Mouse (Mus musculus): Measurements from ENCODE around the gene Cdc42se2.

Cdc42se2 gene

DNA sequence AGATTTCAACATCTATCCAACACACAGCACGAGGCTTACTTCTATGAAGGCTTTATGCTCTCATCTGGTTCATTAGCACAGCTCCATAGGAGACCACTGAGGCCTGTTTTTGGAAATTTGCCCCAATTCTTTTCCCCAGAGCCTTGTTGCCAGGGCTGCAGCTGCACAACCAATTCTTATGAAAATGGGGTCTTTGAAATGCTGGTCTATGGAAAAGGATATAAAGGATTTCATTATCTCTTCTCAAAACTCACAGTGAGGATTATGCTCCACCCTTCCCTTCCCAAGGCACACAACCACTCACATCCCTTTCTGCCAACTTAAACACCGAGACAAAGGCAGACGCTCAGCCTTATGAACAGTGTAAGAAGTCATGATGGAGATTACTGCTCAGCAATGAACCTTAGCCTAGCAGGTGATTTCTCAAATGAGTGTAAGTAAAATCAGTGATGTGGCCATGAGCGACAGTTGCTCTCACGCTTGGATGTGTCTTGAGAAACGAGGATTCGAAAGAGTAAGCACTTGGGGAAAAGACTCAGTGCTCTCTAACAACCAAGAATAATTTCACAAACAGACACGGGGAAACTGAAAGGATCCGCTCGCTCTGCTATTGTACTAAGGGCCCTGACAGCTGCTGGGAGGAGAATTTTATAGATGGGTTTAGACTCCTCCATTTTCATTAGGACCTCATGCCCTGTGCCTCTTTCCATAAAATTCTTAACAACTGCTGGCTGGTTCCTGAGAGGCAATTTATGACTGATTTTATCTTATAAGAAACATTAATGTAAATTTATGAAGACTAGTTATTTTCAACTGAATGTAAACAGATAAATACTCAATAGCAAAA, 33.0 kb downstream of the Cdc42se2 start:
- DNase-seq = peak; percentile 19

DNA sequence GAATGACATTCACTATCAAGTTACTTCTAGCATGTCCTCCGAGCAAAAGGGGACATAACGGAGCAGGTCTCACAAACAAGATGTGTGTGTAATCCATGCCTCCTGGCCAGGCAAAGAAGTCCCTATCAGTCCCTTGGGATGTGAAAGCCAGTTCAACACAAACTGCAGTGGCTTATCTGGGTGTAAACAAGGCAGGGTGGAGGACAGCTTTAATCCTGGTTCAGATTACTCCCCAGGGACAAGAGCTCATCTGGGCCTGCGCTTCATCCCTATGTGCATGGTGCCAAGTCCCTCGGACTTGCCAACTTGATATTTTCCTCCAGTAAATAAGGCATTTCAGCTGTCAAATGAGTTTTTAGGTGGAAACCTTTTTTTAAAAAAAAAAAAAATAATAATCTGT, 36.0 kb downstream of the Cdc42se2 start:
- no peak for DNase-seq

DNA sequence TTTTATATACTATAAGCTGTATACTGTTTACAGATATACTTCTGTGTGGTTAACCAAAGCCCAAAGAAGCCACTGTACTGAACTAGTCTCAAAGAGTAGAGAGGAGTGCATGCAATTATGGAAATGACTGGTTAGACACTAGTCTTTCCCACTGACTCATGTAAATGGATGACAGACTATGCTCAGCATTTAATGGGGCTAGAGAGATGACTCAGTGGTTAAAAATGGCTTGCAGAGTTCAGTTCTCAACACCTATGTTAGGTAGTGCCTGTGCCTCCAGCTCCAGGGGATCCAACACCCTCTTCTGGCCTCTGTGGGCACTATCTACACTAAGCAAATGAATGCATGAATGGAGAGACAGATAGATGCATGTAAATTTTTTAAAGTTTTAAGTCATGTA, 38.6 kb downstream of the Cdc42se2 start:
- DNase-seq = peak; percentile 17

DNA sequence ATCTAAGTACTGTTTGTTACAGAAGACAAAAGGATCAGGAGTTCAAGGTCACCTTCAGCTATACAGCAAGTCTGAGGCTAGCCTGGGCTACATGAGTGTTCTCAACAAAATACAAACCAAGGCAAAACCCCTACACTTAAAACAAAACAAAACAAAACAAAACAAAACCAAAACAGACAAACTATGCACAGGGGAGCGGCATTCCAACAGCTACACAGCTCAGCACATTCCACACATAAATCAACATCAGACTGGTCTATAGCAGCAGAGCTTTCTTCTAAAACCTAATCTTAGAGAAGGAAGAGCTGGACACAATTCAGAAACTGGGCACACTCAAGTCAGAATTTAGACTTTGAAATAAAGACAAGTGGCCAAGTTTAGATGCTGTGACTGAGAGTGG, 43.2 kb downstream of the Cdc42se2 start:
- DNase-seq = no peak

DNA sequence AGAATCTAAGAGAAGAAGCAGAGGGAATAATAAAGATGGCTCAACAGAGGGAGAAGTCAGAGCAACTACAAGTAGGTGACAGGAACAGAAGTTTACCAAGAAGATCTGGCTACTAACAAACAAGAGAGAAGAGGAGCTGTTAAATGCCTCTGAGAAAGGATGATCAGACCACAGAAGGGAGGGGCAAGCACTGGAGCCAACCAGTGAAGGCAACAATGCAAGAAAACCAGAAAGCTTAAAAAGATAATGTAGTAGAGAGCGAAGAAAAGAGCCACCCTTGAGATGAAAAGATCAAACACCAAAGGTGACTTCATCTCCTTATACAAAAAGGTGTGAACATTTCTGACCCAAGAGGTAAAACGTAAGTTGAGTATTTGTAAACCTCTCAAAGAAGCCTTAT, 46.1 kb downstream of the Cdc42se2 start:
- no peak for DNase-seq

DNA sequence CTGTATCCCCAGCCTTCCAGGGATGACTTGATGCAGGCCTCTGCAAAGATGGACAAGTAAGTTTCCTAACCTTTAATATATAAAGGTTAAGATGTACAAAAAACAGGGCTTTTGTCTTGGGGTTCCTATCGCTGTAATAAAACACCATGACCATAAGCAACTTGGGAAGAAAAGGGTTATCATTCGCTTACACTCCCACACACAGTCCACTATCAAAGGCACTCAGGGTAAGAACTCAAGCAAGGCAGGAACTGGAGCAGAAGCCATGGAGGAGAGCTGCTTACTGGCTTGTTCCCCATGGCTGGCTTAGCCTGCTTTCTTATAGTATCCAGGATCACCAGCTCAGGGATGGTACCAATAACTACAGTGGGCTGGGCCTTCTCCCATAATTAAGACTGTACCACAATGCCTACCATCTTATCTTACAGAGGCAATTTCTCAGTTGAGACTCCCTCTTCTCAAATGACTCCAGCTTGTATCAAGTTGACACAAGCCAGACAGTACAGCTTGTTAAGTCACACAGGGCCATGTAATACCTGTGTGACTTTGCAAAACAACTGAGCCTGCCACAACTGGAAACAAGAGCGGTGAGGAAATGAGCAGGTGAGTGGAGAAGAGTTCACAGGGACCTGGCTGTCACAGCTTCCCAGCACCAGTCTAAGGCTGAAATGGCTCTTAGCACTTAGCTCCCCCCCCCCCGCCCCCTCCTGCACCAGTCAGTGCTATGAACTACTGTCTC, 48.3 kb downstream of the Cdc42se2 start:
- no peak for DNase-seq

DNA sequence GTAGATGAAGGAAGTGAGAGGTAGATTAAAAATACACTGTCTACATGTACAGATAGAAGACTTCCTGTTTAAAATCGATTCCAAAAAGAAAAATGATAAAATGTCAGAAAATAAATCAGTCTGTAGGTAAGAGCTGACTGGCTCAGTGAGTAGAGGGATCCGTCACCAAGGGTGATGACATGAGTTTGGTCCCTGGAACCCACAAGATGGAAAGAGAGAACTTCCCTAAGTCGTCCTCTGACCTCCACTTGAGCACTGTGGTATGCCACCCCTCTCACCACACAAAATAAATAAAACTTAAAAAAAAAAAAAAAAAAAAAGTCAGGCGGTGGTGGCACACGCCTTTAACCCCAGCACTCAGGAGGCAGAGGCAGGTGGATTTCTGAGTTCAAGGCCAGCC, 50.6 kb downstream of the Cdc42se2 start:
- no peak for DNase-seq

DNA sequence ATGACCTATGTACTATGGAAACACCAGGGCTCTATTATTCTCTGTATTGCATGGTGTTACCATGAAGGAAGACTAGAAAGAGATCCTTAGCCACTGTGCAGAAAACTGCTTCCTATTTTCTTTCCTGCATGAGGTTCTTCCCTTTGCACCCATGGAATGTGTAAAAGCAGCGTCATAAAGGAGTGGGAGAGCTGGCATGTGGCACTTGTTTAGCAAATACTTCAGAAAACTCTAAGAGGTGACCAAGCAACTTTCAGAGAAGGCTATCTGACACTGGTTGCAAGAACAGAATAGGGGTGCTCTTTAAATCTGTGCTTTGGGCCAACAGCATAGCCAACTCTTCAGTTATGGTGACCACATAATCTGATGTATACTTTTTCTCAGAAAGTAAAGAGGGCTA, 52.4 kb downstream of the Cdc42se2 start:
- no peak for DNase-seq

DNA sequence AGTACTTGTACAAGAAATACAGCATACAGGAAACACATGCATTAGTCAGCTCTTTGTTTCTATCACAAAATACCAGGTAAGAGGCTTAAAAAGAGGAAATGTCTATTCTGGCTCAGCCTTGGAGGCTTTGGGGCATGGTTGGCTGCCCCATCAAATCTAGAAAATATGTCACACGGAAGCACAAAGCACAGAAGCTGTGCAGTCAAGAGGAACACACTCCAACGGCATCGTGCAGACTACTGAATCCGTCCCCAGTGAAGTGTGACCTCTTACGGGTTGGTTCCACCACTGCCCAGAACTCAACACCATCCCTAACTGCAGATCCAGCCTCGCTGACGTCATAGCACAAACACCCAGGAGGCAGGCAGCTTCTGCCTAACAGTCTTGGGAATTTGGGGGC, 53.9 kb downstream of the Cdc42se2 start:
- DNase-seq = no peak

DNA sequence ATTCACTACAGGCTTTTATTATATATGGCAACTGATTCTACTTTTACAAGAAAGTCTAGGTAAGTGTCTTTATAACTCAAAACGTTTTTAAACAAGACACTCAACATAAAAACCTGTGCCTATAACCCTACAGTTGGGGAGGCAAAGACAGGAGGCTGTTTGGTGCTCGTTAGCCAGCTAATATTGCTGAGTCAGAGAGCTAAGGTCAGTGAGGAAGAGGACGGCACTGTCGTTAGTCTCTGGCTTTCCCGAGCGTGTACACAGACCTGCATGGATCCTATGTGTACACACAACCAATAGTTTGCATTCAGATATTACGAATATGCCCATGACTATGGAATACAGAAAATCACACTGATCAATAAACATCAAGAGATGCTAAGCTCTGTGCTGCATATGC, 56.1 kb downstream of the Cdc42se2 start:
- no peak for DNase-seq

DNA sequence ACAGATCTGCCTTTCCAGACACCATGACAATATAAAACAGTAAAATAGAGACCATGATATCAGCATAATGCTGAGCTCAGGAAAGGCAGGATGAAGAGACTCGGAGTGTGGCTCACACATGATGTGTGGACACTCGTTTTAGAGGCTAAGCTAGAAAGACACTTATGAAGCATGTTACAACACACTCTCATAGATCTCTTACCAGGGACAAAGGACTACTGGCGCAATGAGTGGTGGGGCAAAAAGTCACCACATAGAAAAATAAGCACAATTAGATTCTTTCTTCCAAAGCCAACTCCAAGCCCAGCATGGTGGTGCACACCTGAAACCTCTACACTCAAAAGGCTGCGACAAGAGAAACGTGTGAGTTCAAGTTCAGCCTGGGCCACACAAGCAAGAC, 56.5 kb downstream of the Cdc42se2 start:
- no peak for DNase-seq

DNA sequence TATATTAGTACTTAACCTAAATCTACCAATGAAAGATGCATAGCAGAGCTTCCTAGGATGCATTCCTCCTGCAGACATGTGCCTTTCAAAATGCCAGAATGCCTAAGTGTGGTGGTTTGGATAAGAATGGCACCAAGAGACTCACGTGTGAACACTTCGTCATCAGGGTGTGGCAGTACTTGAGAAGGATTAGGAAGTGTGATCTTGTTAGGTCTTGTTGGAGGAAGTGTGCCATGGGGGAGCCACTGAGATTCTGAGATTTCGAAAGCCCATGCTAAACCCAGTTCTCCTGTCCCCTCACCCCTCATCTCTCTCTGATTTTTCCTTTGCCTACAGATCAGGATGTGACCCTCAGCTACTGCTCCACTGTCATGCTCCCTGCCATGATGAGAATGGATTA, 58.2 kb downstream of the Cdc42se2 start:
- no peak for DNase-seq

DNA sequence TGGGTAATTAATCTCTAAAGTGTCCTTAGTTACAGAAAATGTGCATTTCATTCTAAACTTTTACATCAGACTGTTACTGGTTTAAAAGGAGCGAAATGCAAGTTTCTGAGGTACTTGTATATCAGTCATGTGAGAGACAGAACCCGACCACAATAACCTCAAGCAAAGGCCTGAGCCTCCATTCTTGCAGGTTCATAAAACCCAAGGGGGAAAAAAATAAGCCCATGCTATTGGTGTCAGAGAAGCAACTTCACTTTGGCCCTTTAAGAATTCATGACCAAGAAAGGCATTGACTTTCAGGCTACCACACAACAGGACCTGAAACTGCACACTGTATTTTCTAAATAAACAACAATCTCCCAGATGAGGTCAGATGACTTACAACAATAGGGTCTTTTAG, 59.1 kb downstream of the Cdc42se2 start:
- no peak for DNase-seq

DNA sequence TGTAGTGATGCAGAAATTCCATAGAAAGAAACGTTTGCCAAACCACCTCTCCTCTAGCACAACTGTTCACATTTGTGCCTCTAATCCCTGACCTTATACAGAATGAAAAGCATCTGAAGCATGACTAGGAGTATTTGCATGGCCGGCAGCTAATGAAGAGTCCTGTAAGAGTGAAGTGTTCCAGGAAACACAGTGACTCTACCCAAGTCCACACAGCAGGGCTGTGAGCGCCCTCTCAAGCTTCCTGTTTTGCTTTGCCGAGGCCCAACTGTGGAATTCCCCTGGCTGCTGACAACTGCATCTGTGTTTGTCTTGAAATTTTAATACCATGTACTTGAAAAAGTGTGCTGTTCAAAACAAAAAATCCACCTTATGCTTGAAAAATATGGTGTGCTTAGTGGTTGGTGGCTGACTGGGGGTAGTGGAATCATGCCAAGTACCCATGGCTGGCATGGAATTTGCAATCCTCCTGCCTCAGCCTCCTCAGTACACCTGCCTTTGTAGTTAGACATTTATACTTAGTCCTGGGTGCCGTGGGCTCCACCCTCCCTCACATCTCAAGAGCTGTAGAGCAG, 60.1 kb downstream of the Cdc42se2 start:
- DNase-seq = peak; percentile 17

DNA sequence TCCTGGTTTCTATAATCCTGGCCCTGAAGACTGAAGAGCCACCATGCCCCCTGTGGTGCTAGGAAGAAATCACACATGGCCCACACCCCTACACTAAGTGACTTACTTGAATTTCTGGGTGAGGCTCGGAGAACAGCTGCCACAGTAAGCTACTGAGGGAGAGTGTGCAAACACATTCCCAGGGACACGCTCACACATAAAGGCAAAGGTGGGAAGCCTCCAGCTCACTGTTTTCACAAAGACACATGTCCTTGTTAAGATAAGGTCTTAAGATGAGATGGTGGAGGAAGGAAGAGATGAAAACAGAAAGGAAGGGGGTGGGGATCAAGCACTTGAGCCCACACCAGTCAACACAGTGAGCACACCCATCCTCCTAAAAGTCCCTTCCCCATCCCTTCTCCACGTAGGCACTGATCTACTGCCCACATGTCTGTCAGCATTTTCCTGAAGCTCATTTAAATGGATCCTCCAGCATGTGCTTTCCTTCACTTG, 60.9 kb downstream of the Cdc42se2 start:
- DNase-seq = peak; percentile 47

DNA sequence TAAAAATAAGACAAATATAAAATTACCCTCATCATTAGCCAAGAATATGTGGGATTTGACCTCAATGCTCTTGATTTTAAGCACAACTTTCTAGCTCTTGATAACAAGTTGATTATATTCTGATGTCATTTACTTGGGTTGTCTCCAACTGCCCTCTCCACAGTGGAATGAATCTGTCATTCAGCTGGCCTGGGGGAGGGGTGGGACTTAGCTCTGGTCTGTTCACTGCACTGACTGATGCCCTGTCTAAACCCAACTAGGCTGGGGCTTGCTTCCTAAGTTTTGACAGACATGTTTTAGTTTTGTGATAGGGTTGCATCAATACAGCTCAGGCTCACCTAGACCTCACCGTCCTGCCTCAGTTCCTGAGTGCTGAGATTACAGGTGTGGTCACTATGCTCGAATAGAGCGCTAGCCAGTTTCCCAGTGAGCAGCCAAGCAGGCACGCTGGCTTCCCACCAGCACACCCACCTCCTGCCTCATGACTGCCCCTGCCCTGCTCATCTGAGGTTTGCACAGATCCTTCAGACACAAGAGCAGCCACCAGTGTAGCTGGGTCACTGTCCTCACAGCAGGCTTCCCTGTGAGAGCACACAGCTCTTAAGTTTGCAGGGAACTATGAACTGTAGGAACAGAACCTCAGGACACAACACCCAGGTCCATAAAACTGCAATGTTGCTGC, 63.0 kb downstream of the Cdc42se2 start:
- DNase-seq = peak; percentile 55

DNA sequence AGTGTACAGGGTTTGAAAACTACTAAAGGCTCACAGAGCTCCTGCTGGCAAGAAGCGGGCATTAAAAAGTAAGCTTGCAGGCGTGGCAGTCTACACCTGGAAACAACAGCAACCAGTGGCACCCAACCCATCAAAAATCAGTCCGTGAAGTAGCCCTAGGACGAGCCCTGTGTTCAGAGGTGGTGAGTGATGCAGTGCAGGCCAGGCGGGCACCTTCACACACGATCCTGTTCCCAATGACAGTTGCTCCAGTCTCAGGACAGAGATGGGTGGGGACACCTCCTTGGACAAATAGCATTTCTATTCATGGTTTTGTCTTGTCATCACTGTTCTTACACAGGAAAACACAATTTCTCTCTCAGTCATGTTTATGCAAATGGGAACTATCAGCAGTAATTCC, 65.4 kb downstream of the Cdc42se2 start:
- no peak for DNase-seq

DNA sequence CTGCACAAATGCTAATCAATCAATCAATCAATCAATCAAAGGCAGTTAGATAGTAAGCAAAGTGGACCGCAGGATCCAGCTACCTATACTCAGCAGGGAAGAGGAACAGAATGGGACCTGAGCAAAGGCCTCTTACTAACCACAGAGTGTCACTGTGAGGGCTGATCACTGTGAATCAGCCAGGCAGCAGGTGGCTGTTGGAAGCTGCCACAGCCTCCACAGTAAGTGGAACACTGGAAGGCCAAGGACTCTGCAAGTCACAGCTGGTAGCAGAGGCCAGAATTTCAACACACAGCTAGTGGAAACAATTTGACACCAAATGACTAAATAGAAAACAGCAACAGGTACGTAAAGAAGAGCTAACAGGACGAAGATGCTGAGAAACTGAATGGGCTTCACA, 68.9 kb downstream of the Cdc42se2 start:
- no peak for DNase-seq

DNA sequence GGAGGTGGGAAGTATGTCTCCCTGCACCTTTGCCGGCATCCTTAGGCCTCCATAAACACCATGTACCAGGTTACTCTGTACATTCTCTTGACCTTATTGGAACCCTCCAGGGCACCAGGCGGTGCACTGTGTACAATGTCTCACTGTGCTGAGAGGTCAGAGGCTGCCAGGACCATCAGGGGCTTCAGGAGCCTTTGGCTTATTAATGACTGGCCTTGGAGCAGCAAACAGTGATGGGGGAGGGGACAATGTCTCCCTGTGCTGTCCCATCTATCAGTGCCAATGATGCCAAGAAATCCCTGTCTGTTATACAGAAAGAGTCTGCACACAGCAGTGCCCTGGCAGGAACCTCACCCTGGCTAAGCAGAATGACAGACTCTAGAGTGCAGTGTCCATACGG, 69.6 kb downstream of the Cdc42se2 start:
- no peak for DNase-seq

DNA sequence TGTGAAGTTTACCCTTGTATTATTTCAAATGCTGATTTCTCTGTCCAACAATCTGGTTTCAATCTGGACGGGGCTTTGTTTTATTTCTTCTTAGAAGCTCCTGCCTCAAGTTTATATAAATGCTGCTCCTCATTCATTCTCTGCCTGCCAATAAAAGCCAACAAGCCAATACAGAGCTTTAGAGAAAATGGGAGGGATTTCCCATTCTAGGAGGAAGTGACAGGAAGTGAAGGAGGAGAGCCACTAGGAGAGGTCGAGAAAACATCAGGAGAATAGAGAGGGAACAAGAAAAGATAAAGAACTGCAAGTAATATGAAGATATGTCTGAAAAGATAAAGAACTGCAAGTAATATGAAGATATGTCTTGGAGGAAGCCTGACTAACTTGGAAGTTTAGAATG, 74.6 kb downstream of the Cdc42se2 start:
- DNase-seq = no peak

DNA sequence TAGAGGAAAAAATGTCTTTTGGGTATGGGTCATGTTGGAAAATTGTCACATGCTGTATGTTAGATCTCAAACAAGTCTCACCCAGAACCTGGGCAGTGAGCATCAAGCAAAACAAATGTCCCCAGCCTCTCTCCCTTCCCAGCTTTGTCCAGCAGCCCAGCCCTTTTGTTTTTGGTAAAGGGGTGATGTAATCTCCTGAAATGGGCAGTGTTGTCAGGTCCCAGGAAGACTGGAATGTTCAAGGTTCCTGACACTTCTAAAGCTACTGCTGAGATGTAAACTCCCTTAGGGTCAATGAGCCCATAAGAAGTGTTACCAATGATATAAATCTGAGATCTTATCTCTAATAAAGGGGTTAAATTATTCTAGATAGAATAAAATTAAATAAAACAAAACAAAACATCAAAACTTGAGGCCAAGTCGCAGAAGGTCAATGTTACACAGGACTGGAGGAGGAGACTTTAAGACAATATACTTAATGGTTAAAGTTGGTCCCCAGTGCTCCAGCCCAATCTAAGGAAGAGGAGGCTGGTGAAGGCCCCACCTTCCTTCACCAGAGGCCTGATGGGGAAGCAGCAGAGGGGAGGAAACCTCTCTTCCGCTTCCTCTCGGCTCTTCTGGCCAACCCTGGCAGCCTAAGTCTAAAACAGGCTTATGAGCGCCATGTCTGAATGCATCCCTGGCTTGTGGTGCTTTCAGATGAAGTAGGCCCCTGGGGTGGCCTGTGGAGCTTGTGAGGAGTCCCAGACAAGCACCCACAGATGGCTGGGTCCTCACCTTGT, 76.8 kb downstream of the Cdc42se2 start:
- no peak for DNase-seq

DNA sequence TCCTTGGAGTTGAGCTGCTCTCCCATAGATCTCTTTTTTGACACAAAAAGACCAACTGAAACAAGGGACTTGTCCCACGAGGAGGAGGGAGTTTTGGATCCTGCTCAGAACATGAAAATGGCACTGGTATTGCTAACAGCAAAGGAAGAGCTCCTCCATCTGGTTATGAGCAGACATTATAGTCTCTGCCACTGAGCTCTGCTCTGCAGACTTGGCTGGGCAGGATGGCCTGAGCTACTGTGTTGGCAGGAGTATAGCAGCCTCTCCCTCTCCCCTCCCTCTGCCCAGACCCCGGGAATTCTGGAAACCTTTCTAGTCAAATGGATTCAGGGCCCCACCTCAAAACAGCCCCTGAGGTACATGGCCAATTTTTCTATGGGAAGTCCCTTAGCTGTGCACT, 77.8 kb downstream of the Cdc42se2 start:
- no peak for DNase-seq

DNA sequence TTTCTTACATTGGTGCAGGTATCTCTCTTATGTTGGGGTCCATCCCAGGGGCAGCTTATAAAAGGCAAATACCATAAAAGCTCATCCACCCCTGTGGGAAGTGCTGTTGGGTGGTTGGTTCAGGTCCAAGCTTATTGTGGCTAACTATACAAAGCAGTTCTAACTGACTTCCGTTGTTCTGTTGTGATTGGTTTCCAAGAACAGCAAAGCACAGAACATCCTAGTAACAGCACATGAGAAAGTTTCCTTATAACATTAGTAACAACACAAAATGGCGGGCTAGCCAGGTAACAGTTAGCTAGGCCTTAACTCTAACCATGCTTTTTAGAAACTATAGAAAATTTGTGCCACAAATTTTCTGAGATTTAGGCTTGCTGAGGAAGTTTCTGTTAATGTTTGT, 79.3 kb downstream of the Cdc42se2 start:
- DNase-seq = no peak
